Mouse (Mus musculus): ENCODE measurements at regions not wholly inside any gene's neighbourhood (a gene's known extent, or its start where the extent isn't known, plus 50 kb on each side); places are given as distances from the start of the nearest gene placed in this dataset.

GRCm38 (mm10) chr7:135848170-135848569 lies 132.0 kb upstream of the Mki67 start:
- TF ChIP-seq CTCF (IDR thresholded peaks at IDR 0.05; ENCODE audit: control insufficient read depth, insufficient read depth, insufficient read length) (no peak), CEBPB (IDR thresholded peaks at IDR 0.05; ENCODE audit: low read depth) (no peak), MYOG (IDR thresholded peaks at IDR 0.05; ENCODE audit: control insufficient read depth, extremely low read depth, insufficient read length) (no peak), FOSL1 (IDR thresholded peaks at IDR 0.05; ENCODE audit: insufficient read depth, low read length, poor library complexity, severe bottlenecking) (no peak), MAX (IDR thresholded peaks at IDR 0.05) (no peak), USF1 (IDR thresholded peaks at IDR 0.05; ENCODE audit: low read depth) (no peak)
